Mouse (Mus musculus) midbrain, embryonic 15.5 days (tissue): ENCODE data around the gene Itgb2. TPM values are rescaled to one million over a fixed set of nuclear protein-coding genes. Genes with fewer than 3 reads are reported as not detected.
A peak's percentile ranks its signal among the peaks of the same experiment; 100 is the strongest.

Experiments used
- ATAC-seq: fragments of 200-750 bp; cut with Nextera tagmentation; replicated peaks from 2 replicates; pipeline ENCODE4 v1.8.0; 2017; ENCODE audit warnings: moderate TSS enrichment
- H3K27ac ChIP-seq: fragments of 300-500 bp; sonication (generic); 2 replicates; pipeline ENCODE4 v1.5.1; 2015; ENCODE audit warnings: mild to moderate bottlenecking, inconsistent platforms
- H3K27me3 ChIP-seq: fragments of 300-500 bp; sonication (generic); replicated peaks from 2 replicates; pipeline ENCODE4 v1.6.1; 2015; ENCODE audit warnings: inconsistent platforms
- H3K36me3 ChIP-seq: fragments of 300-500 bp; sonication (generic); replicated peaks from 2 replicates; pipeline ENCODE4 v1.6.1; 2015; ENCODE audit warnings: inconsistent platforms
- H3K4me1 ChIP-seq: fragments of 300-500 bp; sonication (generic); 2 replicates; pipeline ENCODE4 v1.6.1; 2015; ENCODE audit warnings: inconsistent platforms
- H3K4me2 ChIP-seq: fragments of 300-500 bp; sonication (generic); 2 replicates; pipeline ENCODE4 v1.6.1; 2015; ENCODE audit warnings: inconsistent platforms, mild to moderate bottlenecking, moderate library complexity
- H3K4me3 ChIP-seq: fragments of 300-500 bp; sonication (generic); 2 replicates; pipeline ENCODE4 v1.5.1; 2015; ENCODE audit warnings: mild to moderate bottlenecking, inconsistent platforms
- H3K9ac ChIP-seq: fragments of 300-500 bp; sonication (generic); 2 replicates; pipeline ENCODE4 v1.6.1; 2015; ENCODE audit warnings: mild to moderate bottlenecking, inconsistent platforms
- H3K9me3 ChIP-seq: fragments of 300-500 bp; sonication (generic); 2 replicates; pipeline ENCODE4 v1.6.1; 2016; ENCODE audit warnings: inconsistent platforms
- WGBS: fragments of 180-500 bp; shearing (Covaris S2); methylation state at CpG from one replicate; pipeline ENCODE4 v1.1.7; 2015; ENCODE audit warnings: mixed read lengths; 5-methylcytosine and 5-hydroxymethylcytosine counted together
- polyA plus RNA-seq: library from polyadenylated mRNA; unstranded; fragments of >200 nt; fragmentation: Nextera tagmentation; extraction: Ambion mirVana; gene quantifications from 2 replicates; pipeline ENCODE4 v1.2.1, GENCODE M21; 2015

Gene Itgb2
- polyA plus RNA-seq, 1 experiment from 2014 or later, result 0.81 TPM

DNA sequence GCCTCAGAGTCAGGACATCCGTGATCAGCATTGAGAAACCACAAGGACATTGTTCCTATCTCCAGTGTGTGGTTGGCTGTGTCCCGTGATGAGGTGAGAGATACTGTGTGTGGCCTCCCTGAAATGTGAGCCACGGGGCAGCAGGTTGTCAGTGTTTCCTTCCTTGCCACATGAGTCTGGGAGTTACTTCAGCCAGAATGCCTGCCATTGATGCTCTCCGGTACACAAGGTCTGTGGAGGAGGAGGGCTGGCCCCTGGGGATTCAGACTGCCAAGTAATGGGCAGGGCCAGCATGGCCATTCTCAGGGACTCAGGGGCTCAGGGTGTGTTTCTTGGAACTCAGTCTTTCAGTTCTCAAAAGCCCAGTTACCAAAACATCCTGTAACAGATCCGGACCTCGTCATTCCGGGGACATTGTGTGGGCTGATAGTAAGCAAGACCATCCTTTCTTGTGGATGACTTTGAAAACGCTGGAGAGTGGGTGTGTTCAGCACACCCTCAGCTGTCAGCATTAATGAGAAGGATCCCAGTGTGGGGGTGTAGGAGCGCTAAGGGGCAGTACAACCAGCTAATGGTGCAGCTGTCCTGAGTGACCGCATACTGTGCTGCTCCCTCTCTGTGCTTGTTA, 53.9 kb downstream of the Itgb2 start:
- H3K4me3 ChIP-seq, result no peak overlapping the region
- no peaks in the 10 kb centered on the region for H3K36me3 ChIP-seq
- peaks cover 41% of the 10 kb centered on the region for H3K4me1 ChIP-seq
- H3K27ac ChIP-seq, result no peak overlapping the region
- H3K9ac ChIP-seq, result no peak overlapping the region
- no peaks in the 10 kb centered on the region for H3K9me3 ChIP-seq
- WGBS, result 82% methylated on average over 10 of the region's 10 CpGs
- no peaks in the 10 kb centered on the region for H3K27me3 ChIP-seq
- H3K4me2 ChIP-seq, result no peak overlapping the region
- ATAC-seq, result no peak

DNA sequence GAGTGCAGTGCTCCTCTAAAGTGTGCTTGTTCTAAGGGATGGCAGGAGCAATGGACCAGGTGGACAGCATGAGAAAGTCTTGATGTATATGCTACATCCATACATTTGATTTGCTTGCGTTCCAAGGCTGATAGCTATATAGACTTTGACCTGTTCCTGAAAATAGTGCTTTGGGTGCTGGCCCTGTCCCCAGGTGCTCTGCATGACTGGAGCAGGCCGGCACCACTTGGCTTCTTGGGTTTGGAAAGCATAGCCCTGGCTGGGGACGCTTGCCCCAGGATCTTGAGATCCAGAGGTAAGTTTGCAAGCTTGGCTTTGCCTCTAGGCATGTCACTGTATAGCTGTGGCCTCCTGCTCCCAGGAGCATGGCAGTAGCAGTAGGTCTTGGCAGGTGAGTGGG, 56.6 kb downstream of the Itgb2 start:
- ATAC-seq, result no peak
- no peak overlapping the region for H3K4me3 ChIP-seq
- H3K36me3 ChIP-seq, result no peaks in the 10 kb centered on the region; the same call in 1 of the 2 replicates
- no peaks in the 10 kb centered on the region for H3K9me3 ChIP-seq
- 94% methylated on average over 3 of the region's 3 CpGs for WGBS
- H3K4me2 ChIP-seq, result no peak overlapping the region
- no peak overlapping the region for H3K9ac ChIP-seq
- H3K27me3 ChIP-seq, result no peaks in the 10 kb centered on the region
- no peak overlapping the region for H3K27ac ChIP-seq
- H3K4me1 ChIP-seq, result peaks cover 40% of the 10 kb centered on the region

DNA sequence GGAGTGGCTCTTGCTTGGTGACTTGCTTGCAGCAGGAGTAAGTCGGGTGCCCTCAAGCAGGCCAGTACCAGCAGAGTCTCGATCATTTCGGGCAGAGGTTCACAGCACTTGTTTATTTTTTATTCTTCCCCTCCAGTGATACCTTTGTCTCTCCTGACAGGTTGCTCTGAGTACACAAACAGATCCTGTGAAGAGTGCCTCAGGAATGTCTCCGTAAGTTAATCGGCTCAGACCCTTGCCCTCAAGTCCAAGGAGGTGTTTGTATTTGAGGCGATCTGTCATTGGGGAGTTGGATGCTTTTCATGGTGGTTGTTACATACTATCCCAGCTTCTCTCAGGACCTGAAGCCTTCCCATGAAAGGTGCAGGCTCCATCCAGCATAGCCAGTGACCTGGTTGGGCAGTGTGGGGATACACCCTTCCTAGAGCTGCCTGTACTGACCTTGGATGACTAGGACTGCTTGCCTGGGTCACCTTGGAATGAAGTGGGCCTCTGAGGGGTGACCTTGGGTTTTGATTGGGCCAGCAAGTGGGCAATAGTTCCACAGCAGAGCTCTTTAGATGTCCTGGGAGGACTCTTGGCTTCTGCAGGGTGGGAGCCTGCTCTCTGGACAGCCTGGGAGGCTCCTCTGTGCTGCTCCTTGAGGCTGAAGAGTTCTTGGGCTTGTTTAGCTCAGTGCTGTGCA, 57.2 kb downstream of the Itgb2 start:
- no peaks in the 10 kb centered on the region; the same call in 1 of the 2 replicates for H3K36me3 ChIP-seq
- no peaks in the 10 kb centered on the region for H3K27me3 ChIP-seq
- WGBS, result 94% methylated on average over 6 of the region's 6 CpGs
- no peak overlapping the region for H3K9ac ChIP-seq
- H3K4me1 ChIP-seq, result peaks cover 39% of the 10 kb centered on the region
- H3K4me3 ChIP-seq, result no peak overlapping the region
- no peak for ATAC-seq
- no peak overlapping the region for H3K4me2 ChIP-seq
- no peaks in the 10 kb centered on the region for H3K9me3 ChIP-seq
- H3K27ac ChIP-seq, result no peak overlapping the region

DNA sequence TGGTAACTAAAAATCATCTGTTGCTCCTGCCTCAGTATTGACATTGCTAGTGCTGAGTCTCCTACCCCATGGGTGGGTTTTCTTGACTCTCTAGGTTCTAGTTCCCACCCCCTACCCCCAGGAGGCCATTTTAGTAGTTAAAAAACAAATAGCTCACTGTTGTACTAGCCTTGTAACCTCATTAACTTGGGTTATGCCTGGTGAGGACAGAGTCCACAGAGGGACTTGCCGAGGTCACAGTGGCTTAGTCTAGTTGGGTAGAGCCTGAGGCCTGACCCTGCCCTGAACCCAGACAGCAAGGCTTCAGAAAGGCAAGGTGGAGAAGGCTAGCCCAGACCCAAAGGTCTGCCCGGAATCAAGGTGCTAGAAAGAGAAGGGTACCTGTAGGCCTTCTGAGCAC, 58.0 kb downstream of the Itgb2 start:
- no peak for ATAC-seq
- H3K36me3 ChIP-seq, result peaks cover under 1% of the 10 kb centered on the region; the same call in 1 of the 2 replicates
- WGBS, result 94% methylated on average over 2 of the region's 2 CpGs

GRCm38 (mm10) chr10:77589117-77589516, 59.1 kb downstream of the Itgb2 start:
- Histone ChIP-seq H3K27ac (0 out of 2 replicates have a peak overlapping the region, but pooled peaks have one; percentile 35), H3K4me3 (no peak overlapping the region), H3K4me2 (no peak overlapping the region), H3K27me3 (no peaks in the 10 kb centered on the region), H3K36me3 (peaks cover 10% of the 10 kb centered on the region), H3K9ac (no peak overlapping the region), H3K4me1 (peaks cover 20% of the 10 kb centered on the region), H3K9me3 (no peaks in the 10 kb centered on the region)
- ATAC-seq, result no peak
- WGBS, result 84% methylated on average over 7 of the region's 7 CpGs

More for the DNA sequence above, 58.0 kb downstream of the Itgb2 start:
- no peak overlapping the region for H3K4me2 ChIP-seq
- H3K9ac ChIP-seq, result no peak overlapping the region
- H3K27me3 ChIP-seq, result no peaks in the 10 kb centered on the region
- peaks cover 31% of the 10 kb centered on the region for H3K4me1 ChIP-seq
- no peak overlapping the region for H3K27ac ChIP-seq
- no peak overlapping the region for H3K4me3 ChIP-seq
- H3K9me3 ChIP-seq, result no peaks in the 10 kb centered on the region

GRCm38 (mm10) chr10:77589749-77590148, 59.7 kb downstream of the Itgb2 start:
- H3K27ac ChIP-seq, result no peak overlapping the region
- ATAC-seq, result no peak
- H3K9ac ChIP-seq, result no peak overlapping the region
- H3K36me3 ChIP-seq, result peaks cover 16% of the 10 kb centered on the region
- H3K4me2 ChIP-seq, result no peak overlapping the region
- 73% methylated on average over 8 of the region's 8 CpGs for WGBS
- peaks cover 19% of the 10 kb centered on the region; the same call in 1 of the 2 replicates for H3K4me1 ChIP-seq
- H3K4me3 ChIP-seq, result no peak overlapping the region
- H3K27me3 ChIP-seq, result no peaks in the 10 kb centered on the region
- no peaks in the 10 kb centered on the region for H3K9me3 ChIP-seq

DNA sequence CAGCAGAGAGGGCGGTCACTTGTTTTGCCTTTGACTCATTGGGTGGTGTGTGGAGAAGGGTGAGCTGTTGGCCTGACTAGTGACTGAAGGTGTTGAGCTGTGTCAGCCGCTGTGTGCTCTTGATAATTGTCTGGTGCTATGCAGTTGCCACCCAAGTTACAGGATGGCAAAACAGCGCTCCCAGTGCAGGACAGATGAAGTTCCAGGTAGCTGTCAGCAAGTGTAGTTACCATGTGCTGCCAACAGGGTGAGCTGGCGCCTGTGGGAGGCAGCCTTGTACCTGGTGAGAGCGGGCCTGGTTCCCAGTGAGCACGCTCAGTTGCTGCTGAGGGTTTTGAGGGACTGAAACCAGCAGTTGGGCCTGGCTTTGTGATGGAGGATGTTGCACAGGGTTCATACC, 60.8 kb downstream of the Itgb2 start:
- Histone ChIP-seq H3K4me3 (no peak overlapping the region), H3K9ac (no peak overlapping the region), H3K4me2 (no peak overlapping the region), H3K27me3 (no peaks in the 10 kb centered on the region), H3K4me1 (peaks cover 19% of the 10 kb centered on the region; the same call in 1 of the 2 replicates), H3K27ac (no peak overlapping the region), H3K36me3 (peaks cover 21% of the 10 kb centered on the region), H3K9me3 (no peaks in the 10 kb centered on the region)
- ATAC-seq, result peak; percentile 21; the same call in 1 of the 2 replicates
- 42% methylated on average over 6 of the region's 6 CpGs for WGBS

- no peak overlapping the region for H3K4me3 ChIP-seq
- ATAC-seq, result no peak
- H3K27me3 ChIP-seq, result no peaks in the 10 kb centered on the region
- H3K4me2 ChIP-seq, result no peak overlapping the region
- 83% methylated on average over 6 of the region's 6 CpGs for WGBS
- H3K27ac ChIP-seq, result no peak overlapping the region
- no peak overlapping the region for H3K9ac ChIP-seq
- no peaks in the 10 kb centered on the region for H3K9me3 ChIP-seq
- H3K36me3 ChIP-seq, result peaks cover 22% of the 10 kb centered on the region
- H3K4me1 ChIP-seq, result peaks cover 14% of the 10 kb centered on the region; the same call in 1 of the 2 replicates
These were observed 61.5 kb downstream of the Itgb2 start for GRCm38 (mm10) chr10:77591546-77591945.

DNA sequence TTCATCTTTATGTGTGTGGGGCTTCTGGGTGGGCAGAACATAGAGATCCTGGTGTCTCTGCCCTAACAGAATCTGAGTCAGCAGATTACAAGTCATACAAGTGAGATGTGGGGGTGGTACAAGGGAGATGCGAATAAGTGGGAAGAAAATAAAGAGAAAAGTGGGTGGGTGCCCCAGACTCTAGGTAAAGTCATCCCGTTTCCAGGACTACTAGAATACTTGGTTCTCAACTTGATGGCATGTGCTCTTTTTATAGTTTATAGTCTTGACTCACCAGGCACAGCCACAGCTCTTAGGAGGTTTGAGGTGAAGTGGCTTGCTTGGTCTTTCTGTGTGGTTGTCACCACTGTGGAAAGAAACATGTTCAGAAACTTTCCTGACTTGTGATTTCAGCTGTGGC, 66.0 kb downstream of the Itgb2 start:
- 93% methylated on average over 2 of the region's 2 CpGs for WGBS
- H3K4me1 ChIP-seq, result peaks cover under 1% of the 10 kb centered on the region; the same call in 1 of the 2 replicates
- no peak overlapping the region for H3K27ac ChIP-seq
- H3K9me3 ChIP-seq, result no peaks in the 10 kb centered on the region
- no peak overlapping the region for H3K9ac ChIP-seq
- no peak for ATAC-seq
- H3K36me3 ChIP-seq, result peaks cover 50% of the 10 kb centered on the region
- no peaks in the 10 kb centered on the region for H3K27me3 ChIP-seq
- H3K4me3 ChIP-seq, result no peak overlapping the region
- no peak overlapping the region for H3K4me2 ChIP-seq

GRCm38 (mm10) chr10:77603021-77603420, 73.0 kb downstream of the Itgb2 start:
- Histone ChIP-seq H3K36me3 (peaks cover 13% of the 10 kb centered on the region; the same call in 1 of the 2 replicates), H3K27me3 (no peaks in the 10 kb centered on the region), H3K9me3 (no peaks in the 10 kb centered on the region), H3K4me3 (no peak overlapping the region), H3K9ac (no peak overlapping the region), H3K27ac (no peak overlapping the region), H3K4me2 (no peak overlapping the region), H3K4me1 (peaks cover 13% of the 10 kb centered on the region)
- no peak for ATAC-seq
- WGBS, result 59% methylated on average over 4 of the region's 4 CpGs

DNA sequence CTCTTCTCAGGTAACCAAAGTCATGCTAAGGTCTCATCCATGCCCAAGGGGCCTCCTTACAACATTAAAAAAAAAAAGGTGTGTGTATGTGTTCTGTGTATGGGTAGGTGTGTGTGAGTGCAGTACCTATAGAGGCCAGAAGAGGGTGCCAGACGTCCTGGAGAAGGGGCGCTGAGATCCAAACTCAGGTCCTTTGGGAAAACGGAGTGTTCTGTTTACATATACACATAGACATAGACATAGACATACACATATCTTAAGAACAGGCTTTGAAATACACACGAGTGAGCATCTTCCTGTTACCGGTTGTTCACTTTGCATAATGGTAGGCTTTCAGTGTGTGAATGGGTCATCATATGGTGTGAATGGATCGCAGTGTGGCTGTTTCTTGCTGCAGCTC, 74.1 kb downstream of the Itgb2 start:
- no peak for ATAC-seq
- no peak overlapping the region for H3K4me3 ChIP-seq
- WGBS, result 95% methylated on average over 6 of the region's 6 CpGs
- H3K36me3 ChIP-seq, result peaks cover 4% of the 10 kb centered on the region; the same call in 1 of the 2 replicates
- no peak overlapping the region for H3K4me2 ChIP-seq
- H3K27ac ChIP-seq, result no peak overlapping the region
- no peaks in the 10 kb centered on the region for H3K9me3 ChIP-seq
- peaks cover 20% of the 10 kb centered on the region for H3K4me1 ChIP-seq
- no peak overlapping the region for H3K9ac ChIP-seq
- H3K27me3 ChIP-seq, result no peaks in the 10 kb centered on the region

DNA sequence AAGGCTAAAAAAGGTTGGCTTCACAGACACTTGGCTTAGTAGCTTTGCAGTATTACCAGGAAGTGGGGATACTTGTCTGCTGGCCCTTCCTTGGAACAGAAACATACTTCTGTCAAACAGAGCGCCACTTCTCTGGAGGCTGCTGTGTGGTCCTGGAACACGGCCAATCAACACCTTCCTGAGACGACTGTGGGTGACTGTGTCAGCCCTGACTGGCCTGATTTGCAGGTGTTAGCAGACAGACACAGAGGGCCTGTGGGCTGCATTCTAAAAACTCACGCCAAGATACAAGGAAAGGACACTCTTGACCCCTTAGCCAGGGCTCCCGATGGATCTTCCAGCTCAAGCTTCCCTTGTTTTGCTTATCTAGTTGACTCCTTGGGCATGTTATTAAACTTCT, 74.9 kb downstream of the Itgb2 start:
- H3K36me3 ChIP-seq, result no peaks in the 10 kb centered on the region
- no peak overlapping the region for H3K9ac ChIP-seq
- no peak overlapping the region for H3K4me3 ChIP-seq
- 88% methylated on average over 5 of the region's 5 CpGs for WGBS
- H3K4me1 ChIP-seq, result peaks cover 24% of the 10 kb centered on the region
- no peaks in the 10 kb centered on the region for H3K9me3 ChIP-seq
- no peak for ATAC-seq
- H3K4me2 ChIP-seq, result no peak overlapping the region
- H3K27ac ChIP-seq, result peak overlapping the region; percentile 88; the same call in 1 of the 2 replicates
- H3K27me3 ChIP-seq, result no peaks in the 10 kb centered on the region
